Mouse (Mus musculus): ENCODE results near the gene Txndc15. TPM values are rescaled to one million over a fixed set of nuclear protein-coding genes. Genes with fewer than 3 reads are reported as not detected.

Txndc15 gene
- polyA plus RNA-seq (2015; fragmentation: Nextera tagmentation; extraction: Ambion mirVana), result 67.7 and 71.3 TPM in 2 replicates

- Histone ChIP-seq H3K4me2 (ENCODE audit: low read depth, low read length) (peak within 1 kb of the TSS; percentile 74), H3K27me3 (replicated peaks; ENCODE audit: control insufficient read depth, insufficient read depth, low read length) (no peaks in the 10 kb centered on the region), H3K9me3 (ENCODE audit: control insufficient read depth, low read length) (no peaks in the 10 kb centered on the region), H3K9ac (ENCODE audit: low read depth, low read length) (peak within 1 kb of the TSS; percentile 92), H3K4me3 (ENCODE audit: low read length) (peak within 1 kb of the TSS; percentile 76), H3K4me1 (ENCODE audit: control insufficient read depth, insufficient read depth, low read length) (no peaks in the 10 kb centered on the region), H3K27ac (ENCODE audit: low read length) (peak within 1 kb of the TSS; percentile 77), H3K36me3 (ENCODE audit: control insufficient read depth, insufficient read depth, low read length) (no peaks in the 10 kb centered on the region)
- peak; percentile 96 for ATAC-seq
- under 1% methylated on average over 63 of the region's 63 CpGs for WGBS
Observed at GRCm38 (mm10) chr13:55714501-55715166, at the start of gene Txndc15. Gene Txndc15, plus strand, starts transcription at chr13:55714650.

GRCm38 (mm10) chr13:55668550-55668949 lies 45.9 kb upstream of the Txndc15 start:
- no peak overlapping the region for H3K4me3 ChIP-seq (ENCODE audit: low read length)
- H3K36me3 ChIP-seq (ENCODE audit: control insufficient read depth, insufficient read depth, low read length), result peaks cover 57% of the 10 kb centered on the region
- 80% methylated on average over 6 of the region's 6 CpGs for WGBS
- no peak overlapping the region for H3K4me2 ChIP-seq (ENCODE audit: low read depth, low read length)
- no peak overlapping the region for H3K9ac ChIP-seq (ENCODE audit: low read depth, low read length)
- no peaks in the 10 kb centered on the region for H3K27me3 ChIP-seq (replicated peaks; ENCODE audit: control insufficient read depth, insufficient read depth, low read length)
- no peak overlapping the region for H3K27ac ChIP-seq (ENCODE audit: low read length)
- no peaks in the 10 kb centered on the region for H3K4me1 ChIP-seq (ENCODE audit: control insufficient read depth, insufficient read depth, low read length)
- ATAC-seq, result no peak
- H3K9me3 ChIP-seq (ENCODE audit: control insufficient read depth, low read length), result peaks cover 3% of the 10 kb centered on the region; the same call in 1 of the 2 replicates

- no peak for ATAC-seq
- 91% methylated on average over 6 of the region's 6 CpGs for WGBS
Observed at GRCm38 (mm10) chr13:55672711-55673110, 41.7 kb upstream of the Txndc15 start.

GRCm38 (mm10) chr13:55677364-55677763 lies 37.1 kb upstream of the Txndc15 start:
- 53% methylated on average over 8 of the region's 8 CpGs for WGBS
- Histone ChIP-seq H3K4me3 (ENCODE audit: low read length) (no peak overlapping the region), H3K4me2 (ENCODE audit: low read depth, low read length) (no peak overlapping the region), H3K9me3 (ENCODE audit: control insufficient read depth, low read length) (no peaks in the 10 kb centered on the region), H3K4me1 (ENCODE audit: control insufficient read depth, insufficient read depth, low read length) (no peaks in the 10 kb centered on the region), H3K27ac (ENCODE audit: low read length) (no peak overlapping the region), H3K27me3 (replicated peaks; ENCODE audit: control insufficient read depth, insufficient read depth, low read length) (no peaks in the 10 kb centered on the region), H3K36me3 (ENCODE audit: control insufficient read depth, insufficient read depth, low read length) (peaks cover 16% of the 10 kb centered on the region), H3K9ac (ENCODE audit: low read depth, low read length) (no peak overlapping the region)
- no peak for ATAC-seq

More at GRCm38 (mm10) chr13:55672711-55673110, 41.7 kb upstream of the Txndc15 start:
- Histone ChIP-seq H3K9ac (ENCODE audit: low read depth, low read length) (no peak overlapping the region), H3K4me1 (ENCODE audit: control insufficient read depth, insufficient read depth, low read length) (no peaks in the 10 kb centered on the region), H3K27ac (ENCODE audit: low read length) (no peak overlapping the region), H3K4me3 (ENCODE audit: low read length) (no peak overlapping the region), H3K27me3 (replicated peaks; ENCODE audit: control insufficient read depth, insufficient read depth, low read length) (no peaks in the 10 kb centered on the region), H3K4me2 (ENCODE audit: low read depth, low read length) (no peak overlapping the region), H3K36me3 (ENCODE audit: control insufficient read depth, insufficient read depth, low read length) (peaks cover 39% of the 10 kb centered on the region), H3K9me3 (ENCODE audit: control insufficient read depth, low read length) (peaks cover 3% of the 10 kb centered on the region; the same call in 1 of the 2 replicates)

GRCm38 (mm10) chr13:55682201-55682600 lies 32.2 kb upstream of the Txndc15 start:
- no peak overlapping the region for H3K4me2 ChIP-seq (ENCODE audit: low read depth, low read length)
- no peak overlapping the region for H3K27ac ChIP-seq (ENCODE audit: low read length)
- no peak overlapping the region for H3K9ac ChIP-seq (ENCODE audit: low read depth, low read length)
- no peaks in the 10 kb centered on the region for H3K4me1 ChIP-seq (ENCODE audit: control insufficient read depth, insufficient read depth, low read length)
- H3K4me3 ChIP-seq (ENCODE audit: low read length), result no peak overlapping the region
- WGBS, result 82% methylated on average over 9 of the region's 9 CpGs
- no peaks in the 10 kb centered on the region for H3K9me3 ChIP-seq (ENCODE audit: control insufficient read depth, low read length)
- no peaks in the 10 kb centered on the region for H3K27me3 ChIP-seq (replicated peaks; ENCODE audit: control insufficient read depth, insufficient read depth, low read length)
- H3K36me3 ChIP-seq (ENCODE audit: control insufficient read depth, insufficient read depth, low read length), result peaks cover 7% of the 10 kb centered on the region; the same call in 1 of the 2 replicates
- no peak for ATAC-seq

GRCm38 (mm10) chr13:55683581-55683980 lies 30.9 kb upstream of the Txndc15 start:
- WGBS, result 94% methylated on average over 3 of the region's 3 CpGs
- ATAC-seq, result no peak
- Histone ChIP-seq H3K4me1 (ENCODE audit: control insufficient read depth, insufficient read depth, low read length) (no peaks in the 10 kb centered on the region), H3K9ac (ENCODE audit: low read depth, low read length) (no peak overlapping the region), H3K36me3 (ENCODE audit: control insufficient read depth, insufficient read depth, low read length) (no peaks in the 10 kb centered on the region), H3K9me3 (ENCODE audit: control insufficient read depth, low read length) (no peaks in the 10 kb centered on the region), H3K4me3 (ENCODE audit: low read length) (no peak overlapping the region), H3K4me2 (ENCODE audit: low read depth, low read length) (no peak overlapping the region), H3K27me3 (replicated peaks; ENCODE audit: control insufficient read depth, insufficient read depth, low read length) (no peaks in the 10 kb centered on the region), H3K27ac (ENCODE audit: low read length) (no peak overlapping the region)

GRCm38 (mm10) chr13:55686107-55686633 lies 28.3 kb upstream of the Txndc15 start:
- Histone ChIP-seq H3K36me3 (ENCODE audit: control insufficient read depth, insufficient read depth, low read length) (no peaks in the 10 kb centered on the region), H3K27me3 (replicated peaks; ENCODE audit: control insufficient read depth, insufficient read depth, low read length) (no peaks in the 10 kb centered on the region), H3K4me2 (ENCODE audit: low read depth, low read length) (no peak overlapping the region), H3K4me3 (ENCODE audit: low read length) (no peak overlapping the region), H3K9ac (ENCODE audit: low read depth, low read length) (no peak overlapping the region), H3K4me1 (ENCODE audit: control insufficient read depth, insufficient read depth, low read length) (no peaks in the 10 kb centered on the region), H3K27ac (ENCODE audit: low read length) (no peak overlapping the region), H3K9me3 (ENCODE audit: control insufficient read depth, low read length) (no peaks in the 10 kb centered on the region)
- WGBS, result 79% methylated on average over 9 of the region's 9 CpGs
- no peak for ATAC-seq

GRCm38 (mm10) chr13:55687927-55688602 lies 26.4 kb upstream of the Txndc15 start:
- H3K4me3 ChIP-seq (ENCODE audit: low read length), result no peak overlapping the region
- no peak overlapping the region for H3K27ac ChIP-seq (ENCODE audit: low read length)
- H3K27me3 ChIP-seq (replicated peaks; ENCODE audit: control insufficient read depth, insufficient read depth, low read length), result no peaks in the 10 kb centered on the region
- ATAC-seq, result no peak
- H3K4me2 ChIP-seq (ENCODE audit: low read depth, low read length), result no peak overlapping the region
- no peaks in the 10 kb centered on the region for H3K4me1 ChIP-seq (ENCODE audit: control insufficient read depth, insufficient read depth, low read length)
- H3K9ac ChIP-seq (ENCODE audit: low read depth, low read length), result no peak overlapping the region
- no peaks in the 10 kb centered on the region for H3K9me3 ChIP-seq (ENCODE audit: control insufficient read depth, low read length)
- 32% methylated on average over 4 of the region's 4 CpGs for WGBS
- no peaks in the 10 kb centered on the region for H3K36me3 ChIP-seq (ENCODE audit: control insufficient read depth, insufficient read depth, low read length)

GRCm38 (mm10) chr13:55692535-55693242 lies 21.8 kb upstream of the Txndc15 start, which contains the start of gene B230219D22Rik:
Gene B230219D22Rik, plus strand, starts transcription at chr13:55693124.
- peak; percentile 99 for ATAC-seq
- H3K4me1 ChIP-seq (ENCODE audit: control insufficient read depth, insufficient read depth, low read length), result peaks cover 15% of the 10 kb centered on the region
- peak within 1 kb of the TSS; percentile 99 for H3K4me3 ChIP-seq (ENCODE audit: low read length)
- H3K4me2 ChIP-seq (ENCODE audit: low read depth, low read length), result peak within 1 kb of the TSS; percentile 56
- H3K27me3 ChIP-seq (replicated peaks; ENCODE audit: control insufficient read depth, insufficient read depth, low read length), result no peaks in the 10 kb centered on the region
- H3K9ac ChIP-seq (ENCODE audit: low read depth, low read length), result peak within 1 kb of the TSS; percentile 100
- H3K36me3 ChIP-seq (ENCODE audit: control insufficient read depth, insufficient read depth, low read length), result no peaks in the 10 kb centered on the region
- no peaks in the 10 kb centered on the region for H3K9me3 ChIP-seq (ENCODE audit: control insufficient read depth, low read length)
- WGBS, result 1% methylated on average over 51 of the region's 51 CpGs
- peak within 1 kb of the TSS; percentile 98 for H3K27ac ChIP-seq (ENCODE audit: low read length)

Data from intestine, embryonic 16.5 days (tissue).